Mouse (Mus musculus) kidney, adult 9 months (tissue): ENCODE results near the gene Gm26566.

ENCODE experiments used
- DNase-seq: peaks from one replicate; pipeline ENCODE4 v3.0.0; 2022

Gm26566 gene

GRCm38 (mm10) chr4:88721791-88722721 is at the start of gene Gm26566, which contains the start of gene Klhl9:
Gene Gm26566, plus strand, starts transcription at chr4:88721805.
Gene Klhl9, minus strand, starts transcription at chr4:88722465.
- DNase-seq: peak; percentile 93

DNA sequence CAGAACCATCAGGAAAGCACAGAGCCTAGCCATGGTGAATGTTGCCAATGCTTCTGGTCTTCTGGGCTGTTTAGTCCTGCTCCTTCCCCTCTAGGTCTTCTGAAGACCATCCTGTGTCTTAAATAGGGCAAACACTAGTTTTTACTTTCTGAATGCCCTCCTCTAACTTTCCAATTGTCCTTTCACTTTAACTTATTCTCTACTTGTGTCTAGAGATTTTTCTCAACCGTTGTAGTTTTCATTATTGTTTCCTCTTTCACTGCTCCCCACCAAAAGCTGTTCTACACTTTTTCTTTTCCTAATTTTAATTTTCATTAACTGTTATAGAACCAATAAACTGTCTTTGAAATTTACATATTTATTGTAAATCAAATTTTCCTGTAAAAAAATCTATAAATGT is 44.8 kb upstream of the Gm26566 start, which contains the start of gene Ifna16:
Gene Ifna16, minus strand, starts transcription at position 101 of the 400 bp plus-strand sequence.
- DNase-seq: no peak

DNA sequence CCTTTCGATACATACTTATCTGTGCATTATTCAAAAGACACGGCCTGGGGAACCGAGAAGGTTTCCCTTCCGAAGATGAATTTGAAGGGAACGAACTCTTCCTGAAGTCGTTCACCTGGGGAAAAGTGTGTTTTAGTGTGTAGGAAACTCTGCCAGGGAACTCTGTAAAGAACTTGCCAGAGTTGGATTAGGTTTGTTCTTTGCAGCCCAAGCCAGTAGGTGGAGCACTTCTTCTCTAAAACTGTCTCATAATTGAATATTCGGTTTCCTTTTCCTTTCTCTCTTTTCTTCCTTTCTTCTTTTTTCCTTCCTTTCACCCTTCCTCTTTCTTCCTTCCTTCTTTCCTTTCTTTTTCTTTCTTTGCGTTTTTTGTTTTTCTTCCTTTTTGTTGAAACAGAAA is 41.2 kb upstream of the Gm26566 start:
- peak; percentile 40 for DNase-seq

DNA sequence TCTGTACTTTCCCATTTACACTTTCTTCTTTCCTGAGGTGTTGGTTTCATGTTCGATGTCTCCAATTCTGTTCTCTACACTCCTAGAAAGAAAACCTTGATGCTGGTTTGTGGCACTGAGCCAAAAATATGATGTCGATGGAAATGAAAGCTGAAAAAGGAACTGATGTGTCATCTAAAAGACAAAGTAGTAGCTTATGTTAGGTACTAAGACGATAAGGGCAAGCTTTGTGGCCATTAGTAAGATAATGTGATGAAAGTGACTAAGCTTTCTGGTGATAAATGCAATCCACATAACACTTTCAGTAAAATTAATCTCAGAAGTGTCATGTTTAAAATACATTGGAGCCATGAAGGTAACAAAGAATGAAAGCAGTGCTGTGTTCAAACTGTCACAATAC is 40.3 kb upstream of the Gm26566 start:
- DNase-seq: no peak

DNA sequence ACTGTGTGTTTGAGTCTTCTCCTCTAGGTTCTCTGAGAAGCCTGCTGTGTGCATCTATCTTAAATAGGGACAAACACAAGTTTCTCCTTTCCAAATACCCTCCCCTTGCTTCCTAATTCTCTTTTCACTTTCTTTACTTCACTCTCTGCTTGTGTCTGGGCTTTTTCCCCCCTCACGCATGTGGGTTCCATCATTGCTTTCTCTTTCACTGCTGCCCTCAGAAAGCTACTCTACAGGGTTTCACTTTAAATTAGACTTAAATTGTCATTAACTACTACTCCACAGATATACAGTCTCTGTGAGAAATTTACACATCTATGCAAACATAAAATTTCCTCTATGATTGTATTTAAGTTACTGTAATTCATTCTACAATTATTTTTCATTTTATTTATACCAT is 37.8 kb upstream of the Gm26566 start, which contains the start of gene Ifna2:
Gene Ifna2, minus strand, starts transcription at position 101 of the 400 bp plus-strand sequence.
- no peak for DNase-seq

- no peak for DNase-seq
These were observed 30.3 kb upstream of the Gm26566 start, which contains the start of gene Ifnab for GRCm38 (mm10) chr4:88691259-88691658. Gene Ifnab, minus strand, starts transcription at chr4:88691359.

- DNase-seq: no peak
These were observed 29.1 kb upstream of the Gm26566 start for GRCm38 (mm10) chr4:88692537-88692936.

- DNase-seq: no peak
These were observed 28.2 kb upstream of the Gm26566 start for GRCm38 (mm10) chr4:88693392-88693791.

- peak; percentile 87 for DNase-seq
These were observed 25.2 kb upstream of the Gm26566 start for GRCm38 (mm10) chr4:88696237-88696884.

GRCm38 (mm10) chr4:88697108-88697507 is 24.5 kb upstream of the Gm26566 start:
- peak; percentile 51 for DNase-seq

- peak; percentile 72 for DNase-seq
These were observed 23.9 kb upstream of the Gm26566 start for GRCm38 (mm10) chr4:88697753-88698152.

DNA sequence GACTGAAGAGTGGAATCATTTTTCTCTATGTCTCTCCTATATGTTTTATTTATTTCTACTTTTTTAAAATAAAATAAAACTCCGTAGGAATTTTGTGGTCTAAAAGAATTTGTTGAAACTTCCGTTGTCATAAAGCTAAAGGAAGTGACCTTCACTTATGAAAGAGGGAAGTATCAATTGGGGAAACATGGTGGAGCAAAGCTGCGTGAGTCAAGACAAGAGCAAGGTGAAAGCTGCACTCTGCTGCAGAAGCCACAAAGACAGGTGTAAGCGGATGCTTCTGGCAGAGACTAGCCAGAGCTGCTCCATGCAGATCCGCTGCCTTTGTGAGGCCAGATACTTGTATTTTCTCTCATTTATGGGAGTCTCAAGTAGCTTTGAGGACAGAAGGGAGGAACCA is 22.8 kb upstream of the Gm26566 start:
- DNase-seq: no peak

DNA sequence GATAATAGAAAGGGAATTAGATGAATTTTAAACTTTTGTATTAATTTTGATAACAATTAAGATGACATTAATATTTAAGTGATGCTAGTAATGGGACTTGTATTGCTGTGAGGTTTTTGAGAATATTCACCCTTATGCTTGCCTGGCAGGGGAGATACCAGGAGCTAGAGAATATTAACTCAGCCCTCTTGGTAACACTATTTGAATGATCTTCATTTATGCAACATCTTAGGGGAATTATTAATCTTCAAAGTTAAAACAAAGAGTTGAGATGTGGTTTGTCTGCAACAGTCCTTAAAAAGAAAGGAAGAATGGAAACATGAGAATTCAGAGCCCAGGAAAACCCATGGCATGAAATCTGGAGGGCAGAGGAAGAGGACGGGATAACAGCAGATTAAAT is 22.3 kb upstream of the Gm26566 start:
- peak; percentile 65 for DNase-seq

GRCm38 (mm10) chr4:88705924-88706323 is 15.7 kb upstream of the Gm26566 start:
- no peak for DNase-seq

GRCm38 (mm10) chr4:88707128-88707826 is 14.3 kb upstream of the Gm26566 start:
- no peak for DNase-seq

GRCm38 (mm10) chr4:88714281-88714680 is 7.3 kb upstream of the Gm26566 start:
- DNase-seq: no peak

GRCm38 (mm10) chr4:88715059-88715458 is 6.5 kb upstream of the Gm26566 start:
- DNase-seq: no peak

DNA sequence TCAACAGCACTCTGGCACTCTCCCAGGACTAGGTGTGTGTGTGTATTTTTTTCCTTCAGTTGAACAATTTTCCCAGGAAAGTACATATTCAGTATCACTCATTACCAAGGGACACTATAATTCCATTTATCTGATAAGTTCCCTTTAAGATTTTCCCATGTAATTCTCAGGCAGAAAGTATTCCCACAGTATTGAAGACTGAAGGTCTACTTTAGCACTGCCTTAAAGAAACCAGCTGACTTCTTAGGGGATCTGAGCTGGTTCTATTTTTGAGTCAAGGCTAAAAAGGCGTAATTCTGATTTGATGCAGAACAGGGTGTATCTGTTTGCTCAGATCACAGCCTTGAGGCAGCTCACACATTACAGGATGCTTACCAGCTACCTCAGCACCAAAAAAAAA is 2.9 kb upstream of the Gm26566 start:
- DNase-seq: no peak

GRCm38 (mm10) chr4:88723497-88724090 is 2.0 kb downstream of the Gm26566 start:
- peak; percentile 66 for DNase-seq

- DNase-seq: no peak
These were observed 5.1 kb downstream of the Gm26566 start for GRCm38 (mm10) chr4:88726727-88727126.

DNA sequence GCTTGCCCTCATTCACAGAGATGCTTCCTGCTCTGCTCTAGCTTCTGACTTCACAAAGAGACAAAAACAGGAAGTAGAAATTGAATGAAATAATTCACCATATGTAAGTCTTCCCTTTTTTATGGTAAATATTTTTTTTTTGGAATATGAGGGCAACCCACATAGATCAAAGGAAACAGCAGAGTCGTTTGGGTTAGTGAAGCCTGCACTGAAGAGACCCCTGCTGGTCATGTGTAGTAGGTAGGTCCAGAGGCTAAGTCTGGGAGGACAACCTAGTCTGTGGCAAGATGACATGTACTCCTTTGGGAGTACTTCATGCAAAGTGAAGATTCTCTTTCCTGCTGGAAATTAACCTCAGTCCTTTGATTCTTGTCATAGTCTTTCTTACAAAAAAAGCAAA is 5.7 kb downstream of the Gm26566 start:
- peak; percentile 62 for DNase-seq

DNA sequence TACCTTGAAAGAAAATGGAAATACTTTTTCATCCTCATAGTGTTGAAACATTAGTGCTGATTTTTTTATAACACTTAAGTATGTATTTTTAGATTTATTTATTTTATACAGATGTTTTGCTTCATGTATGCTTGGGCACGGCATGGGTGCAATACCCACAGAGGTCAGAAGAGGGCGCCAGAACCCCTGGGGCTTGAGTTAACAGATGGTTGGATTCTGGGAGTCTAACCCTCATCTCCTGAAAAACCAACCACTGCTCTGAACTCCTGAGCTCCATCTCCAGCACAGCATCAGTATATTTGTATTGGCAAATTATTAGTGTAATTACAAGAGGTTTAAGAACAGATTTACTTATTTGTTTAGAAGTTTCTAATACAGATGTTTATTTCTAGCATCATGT is 16.9 kb downstream of the Gm26566 start:
- DNase-seq: peak; percentile 78

GRCm38 (mm10) chr4:88739036-88739435 is 17.4 kb downstream of the Gm26566 start:
- DNase-seq: no peak
